Mouse (Mus musculus) 3T3-L1 (cell line): ENCODE measurements around the gene Gm9049.
A peak's percentile ranks its signal among the peaks of the same experiment; 100 is the strongest.
"Not testable (repeated sequence)": the region's sequence is repeated elsewhere in the genome, so short reads cannot be mapped to it uniquely, and the experiment has no call there.

Experiments
- DNase-seq: peaks from one replicate; pipeline ENCODE4 v3.0.0-alpha.2; 2015; ENCODE audit warnings: low read depth, low spot score

Gene Gm9049

DNA sequence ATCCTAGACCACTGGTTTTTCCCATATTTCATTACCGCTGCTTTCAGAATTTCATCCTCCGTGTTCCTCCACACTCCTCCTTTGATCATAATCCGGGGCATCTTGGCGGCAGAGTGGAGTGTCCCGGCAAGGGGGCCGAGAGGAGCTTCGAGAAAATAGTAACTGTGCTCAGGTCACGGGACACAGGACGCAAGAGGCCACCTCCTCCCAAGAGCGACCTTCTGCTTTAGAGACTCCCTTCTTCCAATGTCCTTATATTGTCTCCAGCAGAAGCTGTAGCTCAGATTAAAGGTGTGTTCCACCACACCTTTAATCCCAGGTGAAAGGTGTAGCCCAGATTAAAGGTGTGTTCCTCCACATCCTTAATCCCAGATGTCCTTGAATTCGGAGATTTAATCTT, at the start of gene Gm9049:
TSS of gene Gm9049 (minus strand) at position 101 of the 400 bp plus-strand sequence.
- not testable (repeated sequence) for DNase-seq

DNA sequence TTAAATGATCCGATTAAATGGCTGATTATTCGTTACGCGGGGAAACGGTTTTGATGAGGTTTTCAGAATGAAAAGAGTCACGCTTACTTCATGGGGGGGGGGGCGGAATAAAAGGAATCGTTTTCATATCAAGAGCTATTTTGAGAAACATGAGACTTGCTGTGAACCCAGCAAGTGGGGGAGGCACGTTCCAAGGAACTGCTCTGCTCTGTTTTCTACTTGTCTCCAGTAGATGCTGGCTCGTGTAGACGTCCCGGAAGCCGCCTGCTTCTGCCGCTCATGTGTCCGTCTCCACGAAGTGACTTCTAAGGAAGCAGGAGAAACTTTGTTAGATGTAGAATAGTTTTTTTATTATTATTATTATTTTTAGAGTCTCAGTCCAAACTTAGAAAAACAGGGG, 46.0 kb upstream of the Gm9049 start:
- no peak for DNase-seq

DNA sequence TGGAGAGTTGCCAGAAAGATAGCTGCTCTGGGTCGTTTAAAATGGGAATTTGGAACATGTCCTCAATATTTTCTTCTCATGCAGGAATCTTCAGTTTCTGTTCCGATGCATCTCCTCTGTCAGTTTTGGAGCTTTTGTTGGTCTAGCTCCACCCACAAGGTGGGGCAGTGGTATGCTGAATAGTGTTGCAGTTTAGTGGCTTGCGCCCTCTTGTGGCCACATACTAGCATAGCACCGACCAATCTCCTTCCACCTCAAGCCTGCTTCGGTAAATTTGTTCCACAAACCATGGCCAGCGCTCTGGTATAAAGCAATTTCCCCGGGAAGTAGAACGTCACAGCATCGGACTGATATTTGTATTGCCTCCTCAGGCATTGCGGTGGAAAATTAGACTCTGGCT, 16.5 kb upstream of the Gm9049 start:
- DNase-seq = peak; percentile 84

DNA sequence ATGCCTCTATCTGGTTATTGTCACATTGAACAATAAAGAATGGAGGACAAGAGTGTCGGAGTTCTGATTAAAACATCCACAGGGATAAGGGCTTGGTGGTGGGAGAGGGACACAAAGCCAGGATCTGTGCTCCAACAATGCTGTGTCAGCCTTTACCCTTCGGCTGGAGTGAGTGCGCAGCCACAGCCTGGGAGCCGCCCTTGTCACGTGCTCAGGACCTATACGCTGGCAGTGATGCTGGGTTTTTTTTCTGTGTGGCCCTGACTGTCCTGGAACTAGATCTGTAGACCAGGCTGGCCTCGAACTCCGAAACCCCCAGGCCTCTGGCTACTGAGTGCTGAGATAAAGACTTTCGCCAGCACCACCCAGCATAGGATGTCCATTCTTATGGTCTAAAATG, 15.6 kb upstream of the Gm9049 start:
- DNase-seq = no peak

DNA sequence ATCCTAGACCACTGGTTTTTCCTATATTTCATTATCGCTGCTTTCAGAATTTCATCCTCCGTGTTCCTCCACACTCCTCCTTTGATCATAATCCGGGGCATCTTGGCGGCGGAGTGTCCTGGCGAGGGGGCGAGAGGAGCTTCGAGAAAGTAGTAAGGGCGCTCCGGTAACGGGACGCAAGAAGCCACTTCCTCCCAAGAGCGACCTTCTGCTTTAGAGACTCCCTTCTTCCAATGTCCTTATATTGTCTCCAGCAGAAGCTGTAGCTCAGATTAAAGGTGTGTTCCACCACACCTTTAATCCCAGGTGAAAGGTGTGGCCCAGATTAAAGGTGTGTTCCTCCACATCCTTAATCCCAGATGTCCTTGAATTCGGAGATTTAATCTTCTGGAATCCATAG, 5.3 kb downstream of the Gm9049 start, which contains the start of gene Gm9048:
TSS of gene Gm9048 (minus strand) at position 101 of the 400 bp plus-strand sequence.
- DNase-seq = not testable (repeated sequence)

DNA sequence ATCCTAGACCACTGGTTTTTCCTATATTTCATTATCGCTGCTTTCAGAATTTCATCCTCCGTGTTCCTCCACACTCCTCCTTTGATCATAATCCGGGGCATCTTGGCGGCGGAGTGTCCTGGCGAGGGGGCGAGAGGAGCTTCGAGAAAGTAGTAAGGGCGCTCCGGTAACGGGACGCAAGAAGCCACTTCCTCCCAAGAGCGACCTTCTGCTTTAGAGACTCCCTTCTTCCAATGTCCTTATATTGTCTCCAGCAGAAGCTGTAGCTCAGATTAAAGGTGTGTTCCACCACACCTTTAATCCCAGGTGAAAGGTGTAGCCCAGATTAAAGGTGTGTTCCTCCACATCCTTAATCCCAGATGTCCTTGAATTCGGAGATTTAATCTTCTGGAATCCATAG, 10.8 kb downstream of the Gm9049 start, which contains the start of gene Gm9046:
TSS of gene Gm9046 (minus strand) at position 101 of the 400 bp plus-strand sequence.
- not testable (repeated sequence) for DNase-seq

DNA sequence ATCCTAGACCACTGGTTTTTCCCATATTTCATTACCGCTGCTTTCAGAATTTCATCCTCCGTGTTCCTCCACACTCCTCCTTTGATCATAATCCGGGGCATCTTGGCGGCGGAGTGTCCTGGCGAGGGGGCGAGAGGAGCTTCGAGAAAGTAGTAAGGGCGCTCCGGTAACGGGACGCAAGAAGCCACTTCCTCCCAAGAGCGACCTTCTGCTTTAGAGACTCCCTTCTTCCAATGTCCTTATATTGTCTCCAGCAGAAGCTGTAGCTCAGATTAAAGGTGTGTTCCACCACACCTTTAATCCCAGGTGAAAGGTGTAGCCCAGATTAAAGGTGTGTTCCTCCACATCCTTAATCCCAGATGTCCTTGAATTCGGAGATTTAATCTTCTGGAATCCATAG, 16.2 kb downstream of the Gm9049 start, which contains the start of gene Gm9045:
TSS of gene Gm9045 (minus strand) at position 101 of the 400 bp plus-strand sequence.
- not testable (repeated sequence) for DNase-seq

DNA sequence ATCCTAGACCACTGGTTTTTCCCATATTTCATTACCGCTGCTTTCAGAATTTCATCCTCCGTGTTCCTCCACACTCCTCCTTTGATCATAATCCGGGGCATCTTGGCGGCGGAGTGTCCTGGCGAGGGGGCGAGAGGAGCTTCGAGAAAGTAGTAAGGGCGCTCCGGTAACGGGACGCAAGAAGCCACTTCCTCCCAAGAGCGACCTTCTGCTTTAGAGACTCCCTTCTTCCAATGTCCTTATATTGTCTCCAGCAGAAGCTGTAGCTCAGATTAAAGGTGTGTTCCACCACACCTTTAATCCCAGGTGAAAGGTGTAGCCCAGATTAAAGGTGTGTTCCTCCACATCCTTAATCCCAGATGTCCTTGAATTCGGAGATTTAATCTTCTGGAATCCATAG, 21.6 kb downstream of the Gm9049 start, which contains the start of gene Gm9044:
TSS of gene Gm9044 (minus strand) at position 101 of the 400 bp plus-strand sequence.
- DNase-seq = not testable (repeated sequence)

DNA sequence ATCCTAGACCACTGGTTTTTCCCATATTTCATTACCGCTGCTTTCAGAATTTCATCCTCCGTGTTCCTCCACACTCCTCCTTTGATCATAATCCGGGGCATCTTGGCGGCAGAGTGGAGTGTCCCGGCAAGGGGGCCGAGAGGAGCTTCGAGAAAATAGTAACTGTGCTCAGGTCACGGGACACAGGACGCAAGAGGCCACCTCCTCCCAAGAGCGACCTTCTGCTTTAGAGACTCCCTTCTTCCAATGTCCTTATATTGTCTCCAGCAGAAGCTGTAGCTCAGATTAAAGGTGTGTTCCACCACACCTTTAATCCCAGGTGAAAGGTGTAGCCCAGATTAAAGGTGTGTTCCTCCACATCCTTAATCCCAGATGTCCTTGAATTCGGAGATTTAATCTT, 27.0 kb downstream of the Gm9049 start, which contains the start of gene Gm9040:
TSS of gene Gm9040 (minus strand) at position 101 of the 400 bp plus-strand sequence.
- not testable (repeated sequence) for DNase-seq

DNA sequence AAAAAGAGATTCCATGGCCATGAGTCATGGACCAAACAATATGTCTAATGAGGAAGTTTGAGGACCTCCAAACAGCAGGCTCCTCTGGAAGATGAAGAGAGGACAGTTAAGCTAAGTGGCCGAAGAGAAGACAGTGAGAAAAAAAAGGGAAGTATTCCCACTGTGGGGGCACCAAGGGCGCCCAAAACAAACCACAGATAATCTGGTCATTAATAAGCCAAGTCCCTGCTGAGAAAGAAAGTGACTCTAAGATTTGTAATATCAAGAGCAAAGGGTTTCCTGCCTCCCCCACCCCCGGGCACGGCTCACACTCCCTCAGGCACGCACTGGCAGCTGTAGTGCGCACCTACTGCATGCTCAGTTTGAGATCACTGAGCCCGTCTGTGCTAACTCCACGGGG, 34.9 kb downstream of the Gm9049 start:
- peak; percentile 6 for DNase-seq

DNA sequence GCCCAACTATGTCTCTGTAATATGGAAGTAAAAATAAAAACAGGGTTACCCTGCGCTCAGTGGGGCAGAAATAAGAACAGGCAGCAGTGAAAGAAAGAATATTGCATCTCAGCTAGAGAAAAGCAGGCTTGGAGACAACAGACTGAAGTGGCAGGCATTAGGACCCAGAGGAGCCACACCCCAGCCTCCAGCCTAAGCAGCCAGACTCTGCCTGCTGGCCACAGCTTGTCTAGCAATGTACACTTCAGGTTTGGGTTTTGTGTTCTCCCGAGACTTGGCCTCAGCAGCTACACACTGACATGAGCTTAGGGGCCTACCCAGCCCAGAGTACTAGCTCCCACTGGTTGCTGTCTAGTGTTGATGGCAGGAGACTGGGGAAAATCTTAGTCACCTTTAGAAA, 51.8 kb downstream of the Gm9049 start:
- not testable (repeated sequence) for DNase-seq
